Mouse (Mus musculus) skeletal muscle tissue, adult 2 months (tissue): ENCODE results near the gene 1810013L24Rik.
A peak's percentile ranks its signal among the peaks of the same experiment; 100 is the strongest.

Experiments
- DNase-seq: peaks from one replicate; pipeline ENCODE4 v3.0.0-alpha.2; 2012; ENCODE audit warnings: low read depth, low spot score

The 1810013L24Rik gene

GRCm38 (mm10) chr16:8829564-8830359 is at the start of gene 1810013L24Rik:
TSS of gene 1810013L24Rik (plus strand) at chr16:8830100.
- DNase-seq, result peak; percentile 100

- DNase-seq, result no peak
Measured at GRCm38 (mm10) chr16:8780187-8780586, 49.7 kb upstream of the 1810013L24Rik start.

GRCm38 (mm10) chr16:8781191-8781590 is 48.7 kb upstream of the 1810013L24Rik start:
- no peak for DNase-seq

DNA sequence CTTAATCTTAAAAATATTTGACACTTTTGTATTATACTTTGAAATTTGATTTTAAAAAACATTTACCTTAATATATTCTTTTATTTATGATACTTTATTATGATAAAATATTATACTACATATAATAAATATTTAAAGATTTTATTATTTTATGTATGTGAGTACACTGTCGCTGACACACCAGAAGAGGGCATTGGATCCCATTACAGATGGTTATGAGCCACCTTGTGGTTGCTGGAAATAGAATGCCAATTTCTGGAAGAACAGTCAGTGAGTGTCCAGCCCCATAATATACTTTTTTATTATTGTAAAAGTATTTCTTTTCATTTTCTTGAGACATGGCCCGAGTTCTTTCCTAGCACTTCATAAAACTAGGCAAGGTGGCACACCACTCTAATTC is 48.2 kb upstream of the 1810013L24Rik start:
- DNase-seq, result no peak

GRCm38 (mm10) chr16:8783198-8783913 is 46.5 kb upstream of the 1810013L24Rik start:
- DNase-seq, result no peak

DNA sequence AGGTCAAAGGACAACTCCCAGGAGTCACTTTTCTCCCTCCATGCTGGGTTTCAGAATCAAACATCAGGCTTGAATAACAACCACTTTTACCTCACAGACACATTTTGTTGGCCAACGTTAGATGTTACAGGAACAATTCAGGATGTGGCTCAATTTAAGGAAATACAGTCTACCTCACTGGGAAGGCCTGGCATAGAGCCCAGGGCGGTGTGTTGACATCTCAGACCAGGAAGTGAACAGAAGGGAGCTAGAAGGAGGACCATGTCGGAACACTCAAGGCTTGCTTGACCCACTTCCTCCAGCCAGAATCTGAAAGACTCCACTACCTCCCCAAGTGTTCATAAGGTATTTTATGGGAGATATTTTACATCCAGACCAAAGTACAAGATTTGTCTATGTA is 45.1 kb upstream of the 1810013L24Rik start:
- DNase-seq, result no peak

- no peak for DNase-seq
Measured at GRCm38 (mm10) chr16:8790886-8791285, 39.0 kb upstream of the 1810013L24Rik start.

- DNase-seq, result no peak
Measured at GRCm38 (mm10) chr16:8791949-8792557, 37.8 kb upstream of the 1810013L24Rik start, which contains the start of gene Usp7. TSS of gene Usp7 (minus strand) at chr16:8792308.

- DNase-seq, result no peak
Measured at GRCm38 (mm10) chr16:8794952-8795351, 34.9 kb upstream of the 1810013L24Rik start.

DNA sequence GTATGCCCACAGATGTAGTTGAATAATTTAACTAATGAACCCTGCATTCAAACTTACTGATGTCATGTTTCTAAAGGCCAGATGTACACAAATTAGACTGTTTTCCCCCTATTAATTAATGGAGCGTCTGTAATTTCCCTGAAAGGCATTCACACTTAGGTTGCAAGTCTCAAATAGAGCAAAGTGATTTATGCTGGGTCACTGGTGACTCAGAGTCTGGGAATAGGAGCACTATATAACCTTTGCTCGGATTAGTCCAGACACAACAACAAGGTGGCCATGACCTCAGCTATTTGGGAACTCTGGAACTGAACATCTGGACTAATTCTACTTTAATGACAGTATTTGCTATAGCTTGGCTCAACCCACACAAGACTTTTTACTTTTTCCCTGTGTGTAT is 34.0 kb upstream of the 1810013L24Rik start:
- peak; percentile 29 for DNase-seq

DNA sequence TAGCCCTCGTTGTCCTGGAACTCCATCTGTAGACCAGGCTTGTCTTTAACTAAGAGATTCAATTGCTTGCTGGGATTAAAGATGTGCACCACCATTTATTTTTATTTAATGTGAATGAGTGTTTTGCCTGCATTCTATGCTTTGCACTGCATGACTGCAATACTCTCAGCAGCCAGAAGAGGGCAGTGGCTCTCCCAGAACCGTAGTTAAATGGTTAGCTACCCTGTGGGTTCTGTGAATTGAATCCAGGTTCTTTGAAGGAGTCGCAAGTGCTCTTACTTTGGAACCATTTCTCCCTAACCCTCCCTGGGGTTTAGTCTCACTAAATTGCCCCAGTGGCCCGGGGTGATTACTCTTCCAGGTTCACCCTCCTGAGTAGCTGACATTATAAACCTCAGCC is 23.2 kb upstream of the 1810013L24Rik start:
- DNase-seq, result no peak

DNA sequence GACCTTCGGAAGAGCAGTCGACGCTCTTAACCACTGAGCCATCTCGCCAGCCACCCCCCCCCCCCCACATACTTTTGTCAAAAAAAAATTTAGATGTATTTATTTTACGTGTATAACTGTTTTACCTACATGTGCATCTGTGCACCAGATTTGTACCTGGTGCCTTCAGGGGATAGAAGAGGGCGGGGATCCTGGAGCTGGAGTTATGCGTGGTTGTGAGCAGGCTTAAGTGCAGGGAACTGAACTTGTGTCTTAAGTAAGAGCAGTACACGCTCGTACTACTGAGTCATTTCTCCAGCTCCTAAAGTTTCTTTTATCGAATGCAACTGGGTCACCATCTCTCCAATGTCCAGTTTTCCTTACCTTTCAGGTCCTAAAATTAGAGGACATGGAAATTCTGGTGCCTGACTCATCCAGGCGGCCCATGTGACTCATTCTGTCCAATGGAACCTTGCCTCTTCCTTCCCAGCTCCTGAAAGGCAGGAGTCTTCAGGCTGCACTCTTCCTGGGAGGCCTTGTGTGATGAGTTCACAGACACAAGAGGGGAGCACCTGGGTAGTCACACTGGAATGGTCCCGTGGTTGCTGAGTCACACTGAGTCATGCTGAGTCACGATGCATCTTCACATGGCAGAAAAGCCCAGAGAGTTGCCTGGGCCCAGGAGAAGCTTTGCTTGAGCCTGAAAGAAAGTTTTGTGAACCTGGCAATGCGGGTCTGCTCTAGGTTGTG is 19.3 kb upstream of the 1810013L24Rik start:
- DNase-seq, result no peak

DNA sequence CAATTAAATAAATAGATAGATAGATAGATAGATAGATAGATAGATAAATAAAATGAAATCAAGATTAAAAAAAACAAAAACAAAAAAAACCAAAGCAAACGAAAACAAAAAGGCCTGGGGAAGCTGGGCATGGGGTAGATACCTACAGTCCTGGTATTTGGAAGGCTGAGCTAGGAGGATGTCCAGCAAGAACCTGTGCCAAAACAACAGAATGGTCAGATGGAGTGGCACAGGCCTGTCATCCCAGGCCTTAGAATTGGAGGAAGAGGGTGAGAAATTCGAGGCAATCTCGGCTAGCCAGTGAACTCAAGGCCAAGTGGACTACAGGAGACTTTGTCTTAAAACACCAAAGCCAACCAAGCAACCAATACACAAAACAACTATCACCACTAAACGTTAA is 12.0 kb upstream of the 1810013L24Rik start:
- DNase-seq, result no peak

- peak; percentile 61 for DNase-seq
Measured at GRCm38 (mm10) chr16:8821429-8821828, 8.5 kb upstream of the 1810013L24Rik start.

DNA sequence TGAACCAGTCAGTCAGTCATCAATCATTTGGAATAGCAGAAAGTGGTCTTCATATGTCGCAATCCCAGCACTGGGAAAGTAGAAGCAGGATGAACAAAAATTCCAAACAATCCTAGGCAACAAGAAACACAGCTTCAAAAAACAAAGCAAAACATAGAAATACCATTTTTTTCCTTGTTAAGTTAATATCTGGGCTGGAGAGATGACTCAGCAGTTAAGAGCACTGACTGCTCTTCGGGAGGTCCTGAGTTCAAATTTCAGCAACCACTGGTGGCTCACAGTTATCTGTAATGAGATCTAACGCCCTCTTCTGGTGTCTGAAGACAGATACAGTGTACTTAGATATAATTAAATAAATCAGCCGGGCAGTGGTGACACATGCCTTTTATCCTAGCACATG is 7.3 kb upstream of the 1810013L24Rik start:
- no peak for DNase-seq

- peak; percentile 59 for DNase-seq
Measured at GRCm38 (mm10) chr16:8823661-8824060, 6.2 kb upstream of the 1810013L24Rik start.

- DNase-seq, result no peak
Measured at GRCm38 (mm10) chr16:8827366-8827765, 2.5 kb upstream of the 1810013L24Rik start.

GRCm38 (mm10) chr16:8828636-8829563 is 1.0 kb upstream of the 1810013L24Rik start:
- DNase-seq, result peak; percentile 94

- peak; percentile 57 for DNase-seq
Measured at GRCm38 (mm10) chr16:8830431-8831211, 721 bp downstream of the 1810013L24Rik start.

DNA sequence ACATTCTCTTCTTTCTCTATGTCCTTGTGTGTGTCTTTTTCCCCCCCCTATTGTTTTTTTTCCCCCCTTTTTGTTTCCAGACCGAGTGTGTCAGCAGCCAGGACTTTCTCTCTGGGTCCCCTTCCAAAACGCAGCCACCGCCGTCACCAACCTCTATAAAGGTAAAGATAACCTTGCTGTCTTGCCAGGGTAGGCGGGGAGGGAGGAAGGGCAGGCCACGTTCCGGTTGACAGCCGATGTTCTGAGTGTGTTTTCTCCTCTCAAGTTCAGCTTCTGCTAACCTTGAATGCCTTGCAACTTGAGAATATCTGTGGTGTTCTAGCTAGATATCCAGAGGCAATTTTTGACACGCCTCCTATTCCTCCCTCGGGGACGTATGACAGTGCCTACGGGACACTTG is 1.3 kb downstream of the 1810013L24Rik start:
- DNase-seq, result peak; percentile 56
